Mouse (Mus musculus) granulocyte monocyte progenitor cell, adult 5-6 weeks (primary cell): ENCODE results near the gene Fanci. TPM values are rescaled to one million over a fixed set of nuclear protein-coding genes. Genes with fewer than 3 reads are reported as not detected.

Source experiments
- ATAC-seq: replicated peaks from 2 replicates; pipeline ENCODE4 v1.8.0; 2016; ENCODE audit warnings: mild to moderate bottlenecking, moderate TSS enrichment, inconsistent platforms; ENCODE audit not compliant: poor library complexity, severe bottlenecking
- total RNA-seq, 2 experiments: library from RNA; stranded (forward) in 1 of 2; stranded (reverse) in 1 of 2; fragments of 200-712, 200-1000 nt in 1 of 2; fragments of >200 nt in 1 of 2; fragmentation: Nextera tagmentation in 1 of 2; gene quantifications; 2 replicates each; pipeline ENCODE4 v1.2.3; 2014 to 2017

Gene Fanci
- total RNA-seq, 2 experiments from 2014 or later: 22.8 to 29.7 TPM

DNA sequence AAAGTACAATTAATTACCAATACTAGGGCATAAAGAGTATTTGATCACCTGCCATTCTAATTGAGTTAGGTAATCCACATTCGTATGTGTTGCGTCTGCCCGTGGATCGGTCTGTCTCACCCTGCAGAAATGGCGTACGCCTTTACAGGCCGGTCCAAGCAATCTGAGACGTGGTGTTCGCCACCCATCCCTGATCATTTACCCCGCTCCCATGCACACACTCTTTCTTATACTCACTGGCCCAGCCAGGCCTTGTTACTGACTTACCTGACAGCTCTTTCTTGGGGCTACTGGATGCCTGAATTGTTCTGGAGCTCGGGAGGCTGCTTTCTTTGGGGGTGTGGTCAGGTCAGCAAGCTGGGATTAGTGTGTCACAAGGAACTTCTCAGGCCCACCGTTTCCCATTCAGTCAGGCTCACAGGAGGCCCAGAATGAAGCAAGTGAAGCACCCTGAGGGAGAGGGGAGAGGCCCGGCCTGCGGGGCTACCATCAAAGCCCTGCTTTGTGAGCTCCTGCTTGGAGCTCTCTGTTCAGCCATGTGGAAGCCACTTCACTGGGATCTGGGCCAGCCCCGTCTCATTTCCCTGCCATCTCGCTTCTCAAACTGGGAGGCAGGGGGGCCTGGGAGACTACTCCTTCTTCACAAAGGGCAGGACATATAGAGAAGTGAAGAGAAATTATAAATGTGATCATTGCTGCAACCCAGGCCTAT, 5.2 kb upstream of the Fanci start, which contains the start of gene Rlbp1:
Gene Rlbp1 (minus strand): TSS at position 627 of the 712 bp plus-strand sequence.
- no peak for ATAC-seq

DNA sequence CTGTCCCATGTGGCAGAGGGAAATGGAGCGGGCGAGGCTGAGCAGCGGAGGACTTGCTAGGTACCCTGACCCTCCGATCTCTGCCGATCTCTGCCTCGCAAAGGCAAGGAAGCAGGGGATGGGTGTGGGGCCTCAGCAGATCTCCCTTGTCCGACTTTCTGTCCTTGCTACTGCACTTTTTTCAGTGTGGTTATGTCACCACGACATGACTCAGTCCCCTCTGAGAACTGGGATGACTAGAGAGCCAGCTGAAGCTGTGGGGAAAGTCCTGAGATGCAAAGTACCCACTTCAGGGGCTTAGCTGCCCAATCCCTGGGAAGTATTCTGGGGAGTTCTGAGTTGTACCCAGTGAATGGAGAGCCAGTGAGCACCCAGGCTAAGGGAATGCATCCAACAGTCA, 4.6 kb upstream of the Fanci start:
- ATAC-seq: no peak

DNA sequence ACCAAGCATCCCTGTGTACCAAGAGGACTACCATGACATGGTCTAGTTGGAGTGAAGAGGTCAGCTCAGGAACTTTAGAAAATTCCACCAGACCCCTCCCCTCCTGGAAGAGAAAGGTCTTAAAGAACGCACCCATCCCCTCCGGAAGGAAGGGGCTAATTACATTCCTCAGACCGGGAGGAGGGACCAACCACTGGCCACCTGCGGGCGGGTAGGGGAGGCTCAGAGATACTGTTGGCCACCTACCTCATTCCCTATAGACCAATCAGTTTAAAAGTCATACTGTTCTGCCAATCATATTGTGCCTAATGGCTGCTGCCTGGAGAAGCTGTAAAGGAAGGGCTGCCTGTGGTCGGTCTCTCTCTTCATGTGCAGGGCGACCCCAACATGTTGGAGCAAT, 3.7 kb upstream of the Fanci start:
- ATAC-seq: no peak

DNA sequence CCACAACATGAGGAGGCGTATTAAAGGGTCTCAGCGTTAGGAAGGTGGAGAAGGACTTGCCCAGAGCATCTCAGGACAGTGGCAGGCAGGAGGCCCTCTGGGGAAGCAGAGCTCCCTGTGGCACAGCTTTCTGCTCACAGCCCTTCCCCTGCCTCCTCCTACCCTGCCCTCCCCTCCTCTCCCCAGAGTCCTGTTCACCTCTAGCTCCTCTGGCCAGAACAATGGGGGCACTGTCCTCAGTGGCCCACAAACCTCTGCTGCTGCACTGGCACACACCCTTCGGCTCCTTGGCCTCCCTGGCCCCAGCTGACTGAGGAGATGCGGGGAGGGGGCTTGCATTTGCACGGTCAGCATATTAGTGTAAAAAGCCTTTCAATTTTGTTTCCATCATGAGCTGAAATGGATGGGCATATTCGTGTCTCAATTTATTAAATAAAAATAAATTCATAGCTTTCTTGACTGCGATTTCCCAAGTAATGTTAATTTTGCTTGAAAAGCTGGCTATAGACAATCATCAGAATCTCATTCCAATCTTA, 3.0 kb upstream of the Fanci start:
- no peak for ATAC-seq

DNA sequence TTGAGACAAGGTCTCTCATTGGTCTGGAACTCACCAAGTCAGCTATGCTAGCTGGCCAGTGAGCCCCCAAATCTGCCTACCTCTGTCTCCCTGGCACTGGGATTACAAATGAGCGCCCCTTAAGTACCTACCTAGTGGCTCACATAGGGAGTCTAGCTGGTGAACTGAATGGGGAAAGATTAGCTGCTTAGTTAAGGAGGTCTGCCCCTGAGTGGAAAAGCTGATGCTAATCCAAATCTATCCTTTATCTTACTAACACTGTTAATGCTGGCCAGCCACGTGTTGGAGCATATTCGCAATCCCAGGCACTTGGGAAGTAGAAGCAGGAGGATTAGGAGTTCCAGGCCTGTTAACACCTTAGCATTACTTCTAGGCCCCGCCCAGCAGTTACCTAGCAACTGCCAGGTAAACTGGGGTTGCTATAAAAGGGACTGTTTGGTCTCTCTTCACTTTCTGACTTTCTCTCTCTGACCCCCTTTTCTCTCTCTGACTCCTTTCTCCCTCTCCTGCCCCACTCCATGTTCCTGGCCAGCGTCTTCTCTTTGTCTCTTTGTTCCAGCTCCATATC, 1.5 kb upstream of the Fanci start:
- no peak for ATAC-seq

DNA sequence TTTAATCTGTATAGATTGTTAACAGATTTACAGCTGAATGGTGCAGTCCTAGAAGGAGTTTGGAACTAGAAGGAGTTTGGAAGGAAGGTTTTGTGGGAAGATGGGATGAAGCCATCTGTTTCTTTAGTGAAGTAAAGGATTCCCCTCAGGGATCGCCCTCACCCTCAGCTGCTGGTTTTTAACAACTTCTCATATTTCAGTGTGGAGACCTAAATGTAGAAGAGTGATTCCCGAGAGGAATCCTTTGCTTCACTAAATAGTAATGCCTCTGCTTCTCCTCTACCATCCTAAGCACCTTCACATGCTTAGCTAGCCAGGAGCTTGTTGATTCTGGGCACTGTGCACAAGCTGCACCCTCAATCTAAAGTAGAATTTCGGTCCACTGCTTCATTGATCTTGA, 258 bp upstream of the Fanci start:
- ATAC-seq: no peak

DNA sequence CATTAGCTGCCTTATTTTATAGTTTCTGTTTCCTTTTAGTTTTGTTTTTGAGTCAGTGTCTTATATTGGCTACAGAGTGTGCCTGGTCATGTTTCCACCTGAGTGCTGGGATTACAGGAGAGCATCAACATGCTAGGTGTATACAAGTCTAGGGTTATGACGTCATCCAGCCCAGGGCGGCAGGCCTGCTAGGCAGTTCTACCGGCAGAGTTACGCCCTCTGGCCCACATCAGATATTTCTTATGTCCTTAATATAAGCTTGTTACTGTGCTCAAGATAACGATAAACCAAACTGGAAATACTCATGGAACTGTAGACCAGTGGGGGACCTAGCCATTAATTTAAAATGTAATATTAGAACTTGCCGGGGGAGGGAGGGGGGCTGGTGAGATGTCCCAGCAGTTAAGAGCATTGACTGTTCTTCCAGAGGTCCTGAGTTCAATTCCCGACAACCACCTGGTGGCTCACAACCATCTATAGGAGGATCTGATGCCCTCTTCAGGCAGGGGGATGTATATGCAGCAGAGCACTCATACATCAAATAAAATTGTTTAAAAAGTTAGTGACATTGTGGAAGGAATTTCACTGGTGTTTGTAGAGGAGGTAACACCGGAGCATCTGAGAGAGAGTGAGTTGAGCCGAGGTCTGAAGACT, 1.3 kb downstream of the Fanci start:
- ATAC-seq: peak; percentile 44; the same call in 1 of the 2 replicates

DNA sequence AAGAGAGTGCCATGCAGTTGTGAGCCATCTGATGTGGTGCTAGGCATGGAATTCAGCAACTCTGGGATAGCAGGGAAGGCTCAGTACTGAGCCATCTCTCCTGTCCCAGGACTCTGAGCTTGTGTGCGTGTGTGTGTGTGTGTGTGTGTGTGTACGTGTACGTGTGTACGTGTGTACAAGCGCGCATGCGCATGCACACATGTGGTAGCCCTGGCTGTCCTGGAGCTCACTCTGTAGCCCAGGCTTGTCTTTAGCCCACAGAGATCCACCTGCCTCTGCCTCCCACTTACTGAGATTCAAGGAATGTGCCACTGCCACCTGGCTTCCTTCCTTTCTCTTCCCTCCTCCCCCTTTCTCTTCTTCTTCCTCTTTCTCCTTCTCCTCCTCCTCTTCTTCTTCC, 2.2 kb downstream of the Fanci start:
- no peak for ATAC-seq

DNA sequence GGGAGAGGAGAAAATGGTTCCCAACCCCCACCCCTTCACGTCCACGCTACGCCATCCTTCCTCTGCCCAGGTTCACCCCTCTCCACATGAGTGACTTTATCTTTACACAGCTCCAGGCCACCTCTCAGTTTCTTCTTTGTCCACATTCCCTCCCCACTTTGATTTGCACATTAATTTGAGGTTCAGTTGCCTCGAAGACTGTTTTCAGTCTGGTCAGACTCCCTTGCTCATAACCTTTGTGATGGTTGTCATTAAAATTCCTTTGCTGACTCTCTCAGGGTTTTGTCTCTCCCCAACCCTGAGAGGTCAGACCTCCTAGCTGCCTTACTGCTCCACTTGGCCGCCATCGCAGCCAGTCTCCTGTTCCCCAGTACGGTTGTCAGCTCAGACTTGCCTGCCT, 2.9 kb downstream of the Fanci start:
- no peak for ATAC-seq

DNA sequence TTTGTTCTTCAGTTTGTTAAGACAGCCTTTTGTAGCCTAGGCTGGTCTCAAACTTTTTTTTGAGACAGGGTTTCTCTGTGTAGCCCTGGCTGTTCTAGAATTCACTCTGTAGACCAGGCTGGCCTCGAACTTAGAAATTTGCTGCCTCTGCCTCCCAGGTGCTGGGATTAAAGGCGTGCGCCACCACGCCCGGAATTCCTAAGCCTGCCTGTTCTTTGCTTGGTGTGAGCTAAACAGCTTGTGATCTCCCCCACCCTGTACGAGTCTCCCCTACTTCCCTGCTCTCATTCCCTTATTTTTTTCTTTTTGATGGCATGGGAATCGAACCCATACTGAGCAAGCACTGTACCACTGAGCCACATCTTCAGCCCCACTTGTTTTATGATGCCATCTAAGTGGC, 3.5 kb downstream of the Fanci start:
- ATAC-seq: no peak

DNA sequence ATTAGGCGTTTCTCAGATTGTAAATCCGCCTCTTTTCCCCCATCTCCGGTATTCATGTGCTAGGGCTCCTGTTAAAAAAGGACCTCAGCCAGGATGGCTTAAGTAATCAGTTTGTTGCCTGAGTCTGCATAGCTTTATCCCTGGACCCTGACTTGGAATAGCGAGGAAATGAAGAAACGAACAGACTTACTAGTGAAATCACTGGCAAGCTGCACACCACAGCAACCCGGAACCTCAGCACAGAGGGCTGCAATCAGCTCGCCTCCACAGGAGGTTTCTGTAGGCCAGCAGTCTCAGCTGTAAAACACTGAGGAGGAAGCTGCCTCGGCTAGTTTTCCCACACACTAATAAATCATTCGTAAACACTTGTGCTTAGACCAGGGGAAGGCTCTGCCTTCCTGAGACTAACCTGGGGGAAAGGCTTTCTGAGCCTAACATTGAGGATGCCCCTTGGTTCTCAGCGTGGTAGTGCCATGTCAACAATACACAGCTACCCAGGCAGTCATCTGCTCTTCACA, 5.8 kb downstream of the Fanci start:
- no peak for ATAC-seq

DNA sequence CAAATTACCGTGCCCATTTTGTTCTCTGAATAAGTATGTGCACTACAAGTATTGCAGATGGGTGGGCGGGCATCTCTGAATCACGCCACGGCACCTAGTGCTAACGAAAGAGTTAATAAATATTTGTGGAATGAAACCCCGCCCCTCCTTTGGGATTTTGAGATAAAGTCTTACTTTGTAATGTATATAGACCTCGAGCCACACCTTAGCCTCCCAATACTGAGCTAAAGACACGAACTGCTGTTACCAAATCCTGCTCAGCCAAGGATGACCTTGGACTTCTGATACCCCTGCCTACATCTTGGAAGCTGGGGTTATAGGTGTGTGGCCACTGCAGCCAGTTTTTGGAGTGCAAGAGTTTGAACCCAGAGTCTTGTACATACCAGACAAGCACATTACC, 6.7 kb downstream of the Fanci start:
- ATAC-seq: no peak

DNA sequence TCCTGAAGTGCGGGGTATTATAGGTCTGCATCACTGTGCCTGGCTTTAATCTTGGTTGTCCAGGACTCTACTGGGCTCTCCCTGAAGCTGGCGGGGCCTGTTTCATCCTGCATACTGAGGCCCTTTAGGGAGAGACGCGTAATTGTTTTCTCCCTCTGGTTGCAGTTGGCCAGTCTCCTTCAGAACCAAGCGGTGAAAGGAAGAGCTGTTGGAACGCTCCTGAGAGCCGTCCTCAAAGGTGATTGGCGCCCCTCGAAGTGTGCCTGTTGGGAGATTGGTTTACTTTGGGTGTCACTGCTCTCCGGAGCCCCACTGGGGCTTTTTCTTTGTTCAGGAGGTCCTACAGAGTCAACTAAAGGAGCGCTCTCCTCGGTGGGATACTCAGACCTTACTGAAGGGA, 7.2 kb downstream of the Fanci start:
- ATAC-seq: no peak

DNA sequence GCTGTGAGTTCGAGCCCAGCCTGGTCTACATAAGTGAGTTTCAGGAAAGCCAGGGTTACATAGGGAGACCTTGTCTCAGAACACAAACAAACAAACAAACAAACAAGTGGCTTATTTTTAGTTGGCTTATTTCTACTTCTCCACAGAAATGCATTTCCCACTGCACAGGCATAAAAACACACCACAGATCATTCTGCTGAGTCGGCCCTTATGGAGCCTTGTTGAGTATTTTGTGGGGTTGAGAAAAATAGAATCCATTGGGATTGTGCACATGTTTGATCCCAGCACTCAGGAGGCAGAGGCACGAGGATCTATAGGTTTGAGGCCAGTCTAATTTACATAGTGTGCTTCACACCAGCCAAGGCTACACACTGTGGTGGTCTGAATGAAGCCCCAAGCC, 8.6 kb downstream of the Fanci start:
- no peak for ATAC-seq

DNA sequence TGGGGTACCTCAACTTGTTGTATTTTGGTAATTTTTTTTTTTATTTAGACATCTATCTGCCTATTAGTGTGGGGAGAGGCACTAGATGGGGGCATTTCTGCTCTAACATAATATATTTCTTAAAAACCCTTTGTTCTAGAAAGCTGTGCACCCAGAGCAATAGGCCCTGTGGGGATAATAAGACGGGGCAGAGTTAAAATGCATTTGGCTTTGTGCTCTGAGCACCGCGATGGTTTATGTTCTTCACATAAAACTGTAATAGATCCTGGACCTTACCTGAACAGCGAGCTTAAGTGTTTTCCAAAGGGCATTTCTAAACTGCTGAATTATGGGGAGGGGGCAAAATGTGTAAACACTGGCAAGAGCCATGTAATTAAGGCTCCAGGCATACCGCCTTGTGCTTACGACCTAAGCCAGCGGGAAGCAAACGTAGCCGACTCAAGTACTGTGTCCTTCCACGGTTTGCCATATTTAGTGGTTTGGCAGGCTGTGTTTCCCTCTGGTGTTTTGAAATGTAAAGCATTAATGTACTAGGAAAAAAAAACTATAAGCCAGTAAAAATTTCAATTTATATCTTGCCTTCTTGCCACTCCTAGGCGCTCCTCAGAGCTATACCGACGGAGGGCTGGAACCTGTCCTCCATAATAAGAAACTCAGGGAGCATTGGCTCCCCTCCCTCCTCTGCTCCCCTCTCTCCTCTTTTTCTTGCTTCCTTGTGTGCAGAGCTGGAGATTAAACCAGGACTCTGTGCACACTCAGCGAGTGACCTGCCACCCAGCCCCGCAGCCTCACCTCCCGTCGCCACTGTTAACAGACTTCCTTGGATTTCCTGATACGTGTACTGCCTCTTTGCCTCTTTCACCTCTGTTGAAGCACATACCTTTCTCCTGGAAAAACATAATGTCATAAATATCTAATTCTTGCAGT, 23.0 kb downstream of the Fanci start:
- ATAC-seq: no peak

DNA sequence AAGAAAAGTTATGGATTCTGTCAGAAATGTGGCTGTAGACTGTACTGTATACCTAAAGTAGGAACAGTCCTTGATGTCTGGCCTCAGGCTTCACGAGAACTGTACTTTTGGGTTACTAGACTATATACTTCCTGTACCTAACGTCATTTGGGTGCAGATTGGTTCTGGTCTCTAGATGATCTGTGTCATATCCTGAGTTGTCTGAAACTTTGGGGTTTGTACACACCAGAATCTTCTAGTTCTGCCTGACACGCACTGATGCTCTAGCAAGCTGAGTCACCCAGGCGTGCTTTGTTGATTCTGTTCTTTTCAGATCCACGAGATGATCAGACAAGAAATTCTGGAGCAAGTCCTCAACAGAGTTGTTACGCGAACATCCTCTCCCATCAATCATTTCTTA, 28.2 kb downstream of the Fanci start:
- no peak for ATAC-seq

DNA sequence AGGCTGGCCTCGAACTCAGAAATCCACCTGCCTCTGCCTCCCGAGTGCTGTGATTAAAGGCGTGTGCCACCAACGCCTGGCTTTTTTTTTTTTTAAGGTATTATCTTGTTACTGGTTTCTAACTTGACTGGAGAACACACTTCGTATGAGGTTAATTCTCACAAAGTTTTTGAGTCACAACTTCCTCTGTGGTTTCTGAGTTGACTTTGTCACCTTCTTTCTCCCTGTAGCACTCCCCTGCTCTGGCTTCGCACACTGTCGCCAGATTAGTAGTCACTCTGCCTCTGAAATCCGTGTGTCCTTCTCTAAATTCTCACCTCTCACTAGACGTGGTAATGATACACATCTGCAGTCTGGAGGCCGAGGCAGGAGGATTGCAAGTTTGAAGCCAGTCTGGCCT, 31.1 kb downstream of the Fanci start:
- no peak for ATAC-seq

DNA sequence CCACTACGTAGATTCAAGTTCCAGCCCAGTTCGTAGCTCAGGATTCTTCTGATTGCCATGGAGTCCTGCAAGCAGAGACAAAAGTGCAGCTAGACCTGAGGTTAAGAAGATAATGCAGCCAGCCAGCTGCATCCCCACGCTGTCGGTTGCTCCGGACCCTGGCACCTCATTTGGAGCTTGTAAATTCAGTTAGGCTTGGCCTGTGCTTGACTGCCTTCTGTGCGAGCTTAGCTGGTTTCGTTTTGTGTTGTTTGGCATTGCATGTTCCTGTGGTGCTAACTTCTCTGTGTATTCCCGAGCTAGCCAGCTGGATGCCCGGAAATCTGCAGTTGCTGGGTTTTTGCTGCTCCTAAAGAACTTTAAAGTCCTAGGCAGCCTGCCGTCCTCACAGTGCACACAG, 34.1 kb downstream of the Fanci start:
- ATAC-seq: no peak

DNA sequence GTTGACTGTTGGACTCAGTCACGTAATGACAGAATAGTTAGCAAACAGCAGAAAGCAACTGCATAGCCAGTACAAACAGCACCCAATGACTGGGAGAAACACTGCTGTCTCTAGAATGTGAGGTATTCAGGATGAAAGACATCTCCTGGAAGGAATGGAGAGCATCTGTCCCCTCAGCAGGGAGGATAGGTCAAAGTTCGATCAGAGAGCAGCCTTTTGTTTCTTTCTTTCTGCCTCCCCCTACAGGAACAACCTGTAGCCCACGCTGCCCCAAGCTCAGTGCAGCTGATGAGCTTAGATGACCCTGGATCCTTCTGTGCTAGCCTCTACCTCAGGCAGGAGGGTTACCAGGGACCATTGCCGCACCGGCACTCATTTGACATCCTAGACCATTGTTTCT, 36.5 kb downstream of the Fanci start:
- no peak for ATAC-seq

DNA sequence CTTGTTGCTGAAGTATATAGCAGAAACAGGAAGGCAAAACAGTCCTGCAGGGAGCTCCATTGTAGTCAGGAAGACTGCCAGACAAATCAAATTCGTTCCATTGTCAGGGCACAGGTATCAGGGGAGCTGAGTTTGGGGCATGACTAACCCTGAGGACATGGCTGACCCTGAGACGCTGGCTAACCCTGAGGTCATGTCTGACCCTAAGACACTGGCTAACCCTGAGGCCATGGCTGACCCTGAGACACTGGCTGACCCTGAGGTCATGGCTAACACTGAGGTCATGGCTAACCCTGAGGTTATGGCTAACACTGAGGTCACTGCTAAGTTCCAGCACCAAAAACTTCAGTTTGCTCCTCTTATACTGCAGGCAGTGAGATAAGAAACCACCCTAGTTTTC, 48.3 kb downstream of the Fanci start:
- ATAC-seq: no peak
